Mouse (Mus musculus) liver, embryonic 16.5 days (tissue): Measurements from ENCODE around the gene Nhsl2. TPM values are rescaled to one million over a fixed set of nuclear protein-coding genes. Genes with fewer than 3 reads are reported as not detected.

Source experiments
- ATAC-seq: fragments of 200-750 bp; cut with Nextera tagmentation; 2 replicates; pipeline ENCODE4 v1.8.0; 2017; ENCODE audit warnings: low read depth, mild to moderate bottlenecking, moderate number of reproducible peaks, moderate library complexity
- H3K27ac ChIP-seq: fragments of 300-500 bp; sonication (generic); 2 replicates; pipeline ENCODE4 v1.5.1; 2014; ENCODE audit warnings: mild to moderate bottlenecking, low read length
- H3K27me3 ChIP-seq: fragments of 300-500 bp; sonication (generic); 2 replicates; pipeline ENCODE4 v1.6.1; 2014; ENCODE audit warnings: low read depth, low read length, mixed read lengths; ENCODE audit not compliant: control insufficient read depth, insufficient read depth
- H3K36me3 ChIP-seq: fragments of 300-500 bp; sonication (generic); 2 replicates; pipeline ENCODE4 v1.6.1; 2014; ENCODE audit warnings: mild to moderate bottlenecking; ENCODE audit not compliant: control insufficient read depth, insufficient read depth
- H3K4me1 ChIP-seq: fragments of 300-500 bp; sonication (generic); 2 replicates; pipeline ENCODE4 v1.6.1; 2014; ENCODE audit warnings: low read depth, low read length, mixed read lengths; ENCODE audit not compliant: control insufficient read depth
- H3K4me2 ChIP-seq: fragments of 300-500 bp; sonication (generic); 2 replicates; pipeline ENCODE4 v1.6.1; 2014; ENCODE audit warnings: low read depth, low read length, mixed read lengths
- H3K4me3 ChIP-seq: fragments of 300-500 bp; sonication (generic); 2 replicates; pipeline ENCODE4 v1.5.1; 2014; ENCODE audit warnings: low read depth, mild to moderate bottlenecking, low read length
- H3K9ac ChIP-seq: fragments of 300-500 bp; sonication (generic); 2 replicates; pipeline ENCODE4 v1.6.1; 2014; ENCODE audit warnings: low read depth, low read length
- H3K9me3 ChIP-seq: fragments of 300-500 bp; sonication (generic); replicated peaks from 2 replicates; pipeline ENCODE4 v1.6.1; 2016; ENCODE audit warnings: low read length; ENCODE audit not compliant: control insufficient read depth
- WGBS: fragments of 180-500 bp; shearing (Covaris S2); extraction: QIAGEN DNeasy Blood & Tissue Kit; methylation state at CpG from one replicate; pipeline ENCODE4 v1.1.7; 2014; ENCODE audit not compliant: insufficient replicate concordance; 5-methylcytosine and 5-hydroxymethylcytosine counted together
- polyA plus RNA-seq: library from polyadenylated mRNA; unstranded; fragments of >200 nt; fragmentation: Nextera tagmentation; extraction: Ambion mirVana; gene quantifications from 2 replicates; pipeline ENCODE4 v1.2.1, GENCODE M21; 2015

Nhsl2 gene
- polyA plus RNA-seq, 1 experiment from 2014 or later, result 1.7 TPM

- Histone ChIP-seq H3K4me2 (no peak overlapping the region), H3K27ac (no peak overlapping the region), H3K9ac (no peak overlapping the region), H3K4me3 (no peak overlapping the region), H3K27me3 (no peaks in the 10 kb centered on the region; the same call in 1 of the 2 replicates), H3K36me3 (no peaks in the 10 kb centered on the region), H3K9me3 (no peaks in the 10 kb centered on the region), H3K4me1 (no peaks in the 10 kb centered on the region)
- 63% methylated on average over 7 of the region's 7 CpGs for WGBS
- no peak for ATAC-seq
Measured at GRCm38 (mm10) chrX:101932244-101932643, 83.1 kb downstream of the Nhsl2 start.

DNA sequence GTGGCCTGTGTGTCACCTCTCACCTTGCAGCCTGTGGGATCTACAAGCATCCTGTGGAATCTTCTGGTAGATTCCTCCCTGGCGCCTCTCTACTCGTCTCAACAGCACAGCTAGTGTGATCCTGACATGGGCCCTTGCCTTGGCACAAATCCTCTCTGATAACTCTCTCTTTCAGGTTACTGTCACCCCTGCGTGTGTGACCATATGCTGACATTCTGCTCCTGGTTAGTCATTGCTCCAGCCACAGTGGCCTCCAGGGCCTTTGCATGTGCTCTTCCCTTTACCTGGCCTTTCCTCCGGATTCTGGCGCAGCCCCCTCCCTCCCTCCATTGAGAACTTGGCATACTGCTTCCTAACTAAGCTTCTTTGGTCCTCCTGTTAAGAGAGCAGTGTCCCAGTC, 84.2 kb downstream of the Nhsl2 start:
- Histone ChIP-seq H3K4me3 (no peak overlapping the region), H3K27ac (no peak overlapping the region), H3K4me2 (no peak overlapping the region), H3K36me3 (no peaks in the 10 kb centered on the region), H3K9me3 (no peaks in the 10 kb centered on the region), H3K27me3 (no peaks in the 10 kb centered on the region; the same call in 1 of the 2 replicates), H3K9ac (no peak overlapping the region), H3K4me1 (no peaks in the 10 kb centered on the region)
- 60% methylated on average over 5 of the region's 5 CpGs for WGBS
- no peak for ATAC-seq

- Histone ChIP-seq H3K4me2 (no peak overlapping the region), H3K4me3 (no peak overlapping the region), H3K27me3 (no peaks in the 10 kb centered on the region; the same call in 1 of the 2 replicates), H3K36me3 (no peaks in the 10 kb centered on the region), H3K9me3 (no peaks in the 10 kb centered on the region), H3K9ac (no peak overlapping the region), H3K27ac (no peak overlapping the region), H3K4me1 (no peaks in the 10 kb centered on the region)
- WGBS, result 38% methylated on average over 3 of the region's 3 CpGs
- ATAC-seq, result no peak
Measured at GRCm38 (mm10) chrX:101935291-101935840, 86.2 kb downstream of the Nhsl2 start.

- Histone ChIP-seq H3K4me2 (no peak overlapping the region), H3K4me1 (no peaks in the 10 kb centered on the region), H3K9me3 (no peaks in the 10 kb centered on the region), H3K36me3 (no peaks in the 10 kb centered on the region), H3K4me3 (no peak overlapping the region), H3K27me3 (no peaks in the 10 kb centered on the region; the same call in 1 of the 2 replicates), H3K27ac (no peak overlapping the region), H3K9ac (no peak overlapping the region)
- WGBS, result 56% methylated on average over 5 of the region's 5 CpGs
- ATAC-seq, result no peak
Measured at GRCm38 (mm10) chrX:101939486-101939885, 90.3 kb downstream of the Nhsl2 start.

DNA sequence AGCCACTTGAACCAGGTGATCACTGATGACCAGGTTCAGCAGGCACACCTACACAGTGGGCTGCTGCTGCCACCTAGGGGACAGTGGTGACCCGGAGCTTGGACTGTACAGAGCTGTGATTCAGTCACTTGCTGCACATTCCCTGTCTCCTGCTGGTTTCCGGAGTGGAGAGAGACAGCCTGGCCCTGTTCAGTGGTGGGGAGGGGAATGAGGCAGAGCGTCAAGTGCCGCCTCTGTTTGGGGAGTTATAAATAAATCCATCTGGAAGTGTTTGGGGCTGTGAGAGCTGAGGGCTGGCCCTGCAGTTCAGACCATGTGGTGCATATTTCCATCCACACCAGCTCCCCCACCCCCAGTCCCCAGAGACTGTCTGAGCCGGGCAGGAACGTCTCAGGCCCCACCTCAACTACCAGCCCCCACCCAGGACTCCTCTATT, 93.3 kb downstream of the Nhsl2 start:
- no peak overlapping the region for H3K9ac ChIP-seq
- H3K27me3 ChIP-seq, result no peaks in the 10 kb centered on the region; the same call in 1 of the 2 replicates
- 16% methylated on average over 6 of the region's 6 CpGs for WGBS
- no peaks in the 10 kb centered on the region for H3K36me3 ChIP-seq
- H3K4me2 ChIP-seq, result no peak overlapping the region
- no peaks in the 10 kb centered on the region for H3K9me3 ChIP-seq
- no peak overlapping the region for H3K27ac ChIP-seq
- no peak overlapping the region for H3K4me3 ChIP-seq
- no peaks in the 10 kb centered on the region for H3K4me1 ChIP-seq
- ATAC-seq, result peak; percentile 45; the same call in 1 of the 2 replicates

DNA sequence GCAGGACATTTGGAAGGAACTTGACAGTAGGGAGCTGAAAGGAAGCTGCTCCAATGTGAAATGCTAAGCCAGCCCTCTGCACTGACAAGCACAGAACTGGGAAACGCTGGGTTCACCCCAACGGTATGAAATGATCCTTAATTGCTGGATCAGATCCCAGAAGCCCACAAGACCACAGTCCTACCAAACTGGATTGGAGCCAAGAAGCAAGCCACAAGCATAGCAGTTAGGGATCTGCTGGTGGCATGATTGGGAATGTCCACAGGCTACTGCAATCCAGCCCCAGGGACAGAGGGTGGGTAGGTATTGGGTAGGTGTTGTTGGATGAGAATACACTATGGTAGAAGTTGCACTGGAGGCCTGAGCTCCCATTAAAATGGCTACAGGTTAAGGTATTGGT, 94.6 kb downstream of the Nhsl2 start:
- Histone ChIP-seq H3K27ac (no peak overlapping the region), H3K27me3 (no peaks in the 10 kb centered on the region; the same call in 1 of the 2 replicates), H3K36me3 (no peaks in the 10 kb centered on the region), H3K4me2 (no peak overlapping the region), H3K4me3 (no peak overlapping the region), H3K9ac (no peak overlapping the region), H3K9me3 (no peaks in the 10 kb centered on the region), H3K4me1 (no peaks in the 10 kb centered on the region)
- 67% methylated on average over 2 of the region's 2 CpGs for WGBS
- ATAC-seq, result no peak

DNA sequence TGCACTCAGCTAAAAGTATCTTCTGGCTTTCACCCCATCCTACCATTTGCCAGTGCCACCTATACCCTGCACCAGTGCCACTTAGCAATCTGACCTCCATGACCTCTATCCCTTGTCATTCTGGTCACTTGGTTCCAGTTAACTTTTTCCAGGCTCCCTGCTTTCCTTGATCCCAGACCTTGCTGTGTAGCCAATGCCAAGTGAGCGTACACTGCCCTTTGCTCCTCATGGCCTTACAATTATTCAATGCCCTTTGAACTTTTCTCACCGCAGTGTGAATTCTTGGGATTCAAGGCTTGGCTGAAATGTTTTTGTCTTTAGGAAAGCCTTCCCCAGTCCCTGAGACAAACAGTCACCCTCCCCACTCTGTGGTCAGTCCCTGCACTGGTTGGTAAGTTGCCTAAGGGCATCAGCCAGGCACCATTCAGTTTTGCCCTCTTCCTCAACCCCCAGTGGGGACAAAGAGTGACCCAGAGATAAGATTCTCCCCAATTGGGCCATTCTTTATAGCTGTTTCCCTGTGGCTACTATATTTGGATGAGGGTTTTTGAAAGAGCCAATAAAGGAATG, 95.7 kb downstream of the Nhsl2 start:
- Histone ChIP-seq H3K36me3 (no peaks in the 10 kb centered on the region), H3K9ac (no peak overlapping the region), H3K27ac (no peak overlapping the region)

DNA sequence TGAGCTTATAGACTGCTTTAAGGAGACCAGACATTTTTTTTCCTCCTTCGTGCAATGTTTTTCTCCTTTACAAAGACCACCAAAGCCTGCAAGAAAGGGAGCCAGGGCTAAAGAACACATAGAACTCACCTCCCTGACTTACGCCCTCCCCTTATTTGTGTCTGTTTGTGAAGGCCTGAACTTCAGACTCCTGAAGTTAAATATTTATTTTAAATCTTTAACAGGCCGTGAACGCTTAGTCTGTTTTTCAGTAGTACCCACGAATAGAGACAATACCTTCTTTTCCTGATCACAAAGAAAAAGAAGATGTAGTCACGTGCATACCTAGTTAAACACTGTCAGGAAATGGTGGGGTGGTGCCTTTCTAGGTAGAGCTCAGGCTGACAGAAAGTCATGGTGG, 103.3 kb downstream of the Nhsl2 start:
- 55% methylated on average over 6 of the region's 6 CpGs for WGBS
- H3K4me1 ChIP-seq, result no peaks in the 10 kb centered on the region
- no peak overlapping the region for H3K4me2 ChIP-seq
- no peak overlapping the region for H3K4me3 ChIP-seq
- no peak for ATAC-seq
- H3K9me3 ChIP-seq, result no peaks in the 10 kb centered on the region
- H3K27me3 ChIP-seq, result no peaks in the 10 kb centered on the region; the same call in 1 of the 2 replicates
- H3K36me3 ChIP-seq, result no peaks in the 10 kb centered on the region
- H3K27ac ChIP-seq, result no peak overlapping the region
- H3K9ac ChIP-seq, result no peak overlapping the region

More for the DNA sequence above, 95.7 kb downstream of the Nhsl2 start:
- no peak overlapping the region for H3K4me3 ChIP-seq
- no peak for ATAC-seq
- 69% methylated on average over 2 of the region's 2 CpGs for WGBS
- H3K9me3 ChIP-seq, result no peaks in the 10 kb centered on the region
- no peak overlapping the region for H3K4me2 ChIP-seq
- H3K4me1 ChIP-seq, result no peaks in the 10 kb centered on the region
- H3K27me3 ChIP-seq, result no peaks in the 10 kb centered on the region; the same call in 1 of the 2 replicates

GRCm38 (mm10) chrX:101953256-101953655, 104.1 kb downstream of the Nhsl2 start:
- Histone ChIP-seq H3K9ac (no peak overlapping the region), H3K36me3 (no peaks in the 10 kb centered on the region), H3K4me3 (no peak overlapping the region), H3K27me3 (no peaks in the 10 kb centered on the region; the same call in 1 of the 2 replicates), H3K4me2 (no peak overlapping the region), H3K27ac (peak overlapping the region; percentile 33; the same call in 1 of the 2 replicates), H3K9me3 (no peaks in the 10 kb centered on the region), H3K4me1 (no peaks in the 10 kb centered on the region)
- ATAC-seq, result no peak
- 70% methylated on average over 2 of the region's 2 CpGs for WGBS
